25 mouse cellular contexts compared by ENCODE assay signal in genomic region chr17:29181751-29182150, GRCm38 (mm10). TPM values are rescaled to one million over a fixed set of nuclear protein-coding genes. Genes with fewer than 3 reads are reported as not detected.
A peak's percentile ranks its signal among the peaks of the same experiment; 100 is the strongest.
DNase-seq lines count a peak whose midpoint lies in the region; ATAC-seq and TF ChIP-seq lines count a peak whose summit lies in the region.
"Had no signal": no experiment of that assay in that cellular context is flagged by ENCODE, and none has a peak within 500 bp of the region (broad histone marks: within the 10 kb centered on the region; RNA-seq: fewer than 3 reads in every experiment).

No protein-coding gene starts in this region.

- H3K36me3 ChIP-seq in heart, embryonic 12.5 days = no peaks in the 10 kb centered on the region
- H3K36me3 ChIP-seq in heart, embryonic 11.5 days (ENCODE audit: control insufficient read depth, insufficient read depth, low read length) = no peaks in the 10 kb centered on the region
- H3K36me3 ChIP-seq in liver, embryonic 11.5 days (ENCODE audit: control insufficient read depth, insufficient read depth, low read length) = no peaks in the 10 kb centered on the region
- H3K36me3 ChIP-seq in liver, embryonic 12.5 days = no peaks in the 10 kb centered on the region
- peaks cover 0 to 12% of the 10 kb centered on the region in 2 experiments; a peak in 2 of 4 replicates for H3K36me3 ChIP-seq in MEL (ENCODE audit: control insufficient read depth in 1 of 2, insufficient read depth in 2 of 2, low read length in 2 of 2)
- H3K36me3 ChIP-seq: embryonic facial prominence, embryonic 13.5 days; forebrain, embryonic 12.5 days; forebrain, embryonic 15.5 days; hindbrain, embryonic 15.5 days had no signal

- H3K27ac ChIP-seq in heart, embryonic 12.5 days (ENCODE audit: poor library complexity, severe bottlenecking) = no peak overlapping the region
- no peak overlapping the region for H3K27ac ChIP-seq in heart, embryonic 11.5 days (ENCODE audit: low read depth, low read length)
- H3K27ac ChIP-seq in liver, embryonic 11.5 days (ENCODE audit: low read depth, low read length) = 0 out of 2 replicates have a peak overlapping the region, but pooled peaks have one; percentile 29
- H3K27ac ChIP-seq in liver, embryonic 12.5 days = no peak overlapping the region
- H3K27ac ChIP-seq in MEL (ENCODE audit: control insufficient read depth, low read depth, low read length) = peak overlapping the region; percentile 65
- H3K27ac ChIP-seq: embryonic facial prominence, embryonic 13.5 days; forebrain, embryonic 12.5 days; forebrain, embryonic 15.5 days; hindbrain, embryonic 15.5 days had no signal

- no peak for TF ChIP-seq RAD21 in MEL (IDR thresholded peaks at IDR 0.05; ENCODE audit: low read depth, low read length)

- TF ChIP-seq EP300 in MEL (IDR thresholded peaks at IDR 0.05; ENCODE audit: low read depth in 1 of 2, low read length in 2 of 2) = peak in 1 of 2 experiments; percentile 38; a peak in 2 of 4 replicates

- ATAC-seq in heart, embryonic 12.5 days (ENCODE audit: insufficient number of reproducible peaks, low FRiP score) = no peak
- no peak for ATAC-seq in heart, embryonic 11.5 days (replicated peaks; ENCODE audit: insufficient number of reproducible peaks, low FRiP score, low TSS enrichment)
- no peak; the same call in 1 of the 2 replicates for ATAC-seq in liver, embryonic 11.5 days (replicated peaks; ENCODE audit: low FRiP score)
- no peak for ATAC-seq in liver, embryonic 12.5 days
- 0 out of 2 replicates have a peak, but pooled peaks have one; percentile 10 for ATAC-seq in common myeloid progenitor, adult 5-6 weeks (replicated peaks; ENCODE audit: low read depth, poor library complexity, severe bottlenecking)
- ATAC-seq: activated CD4-positive, CD25-positive, alpha-beta regulatory T cell, adult 4 months; forebrain, embryonic 15.5 days; intestine, postnatal 0 days had no signal

- peaks cover 44% of the 10 kb centered on the region for H3K4me1 ChIP-seq in heart, embryonic 12.5 days (replicated peaks)
- H3K4me1 ChIP-seq in heart, embryonic 11.5 days (ENCODE audit: control insufficient read depth, insufficient read depth, low read length) = peaks cover 22% of the 10 kb centered on the region
- peaks cover 8% of the 10 kb centered on the region; the same call in 1 of the 2 replicates for H3K4me1 ChIP-seq in liver, embryonic 11.5 days (replicated peaks; ENCODE audit: control insufficient read depth, insufficient read depth, low read length)
- H3K4me1 ChIP-seq in liver, embryonic 12.5 days = peaks cover 13% of the 10 kb centered on the region
- peaks cover 0 to 18% of the 10 kb centered on the region in 2 experiments; a peak in 2 of 4 replicates for H3K4me1 ChIP-seq in MEL (ENCODE audit: control insufficient read depth in 1 of 2, insufficient read depth in 2 of 2, low read length in 2 of 2)

- H3K27me3 ChIP-seq in heart, embryonic 12.5 days (replicated peaks) = no peaks in the 10 kb centered on the region
- H3K27me3 ChIP-seq in heart, embryonic 11.5 days (ENCODE audit: control insufficient read depth, insufficient read depth, low read length) = no peaks in the 10 kb centered on the region
- no peaks in the 10 kb centered on the region for H3K27me3 ChIP-seq in liver, embryonic 11.5 days (replicated peaks; ENCODE audit: control insufficient read depth, insufficient read depth, low read length)
- peaks cover 3% of the 10 kb centered on the region; the same call in 1 of the 2 replicates for H3K27me3 ChIP-seq in liver, embryonic 12.5 days (replicated peaks)
- H3K27me3 ChIP-seq in MEL (ENCODE audit: control insufficient read depth in 1 of 2, insufficient read depth in 2 of 2, low read length in 2 of 2) = no peaks in the 10 kb centered on the region
- H3K27me3 ChIP-seq: embryonic facial prominence, embryonic 13.5 days; forebrain, embryonic 15.5 days; hindbrain, embryonic 15.5 days had no signal

- no peak overlapping the region for H3K4me3 ChIP-seq in heart, embryonic 12.5 days
- H3K4me3 ChIP-seq in heart, embryonic 11.5 days (ENCODE audit: low read depth, low read length) = no peak overlapping the region
- no peak overlapping the region for H3K4me3 ChIP-seq in liver, embryonic 11.5 days (ENCODE audit: low read depth, low read length)
- no peak overlapping the region for H3K4me3 ChIP-seq in liver, embryonic 12.5 days
- no peak overlapping the region for H3K4me3 ChIP-seq in MEL (ENCODE audit: control insufficient read depth in 1 of 2, insufficient read depth in 1 of 2, low read depth in 2 of 2, low read length in 2 of 2)
- H3K4me3 ChIP-seq: embryonic facial prominence, embryonic 13.5 days; erythroblast, embryonic 14.5 days; forebrain, embryonic 12.5 days; forebrain, embryonic 15.5 days; hindbrain, embryonic 15.5 days had no signal

- no peaks in the 10 kb centered on the region for H3K79me2 ChIP-seq in MEL (ENCODE audit: control insufficient read depth, insufficient read depth, low read length, poor library complexity)

- no peaks in the 10 kb centered on the region for H3K9me3 ChIP-seq in heart, embryonic 12.5 days (replicated peaks)
- no peaks in the 10 kb centered on the region for H3K9me3 ChIP-seq in heart, embryonic 11.5 days (replicated peaks; ENCODE audit: control insufficient read depth, low read length)
- no peaks in the 10 kb centered on the region for H3K9me3 ChIP-seq in liver, embryonic 11.5 days (ENCODE audit: control insufficient read depth, low read length)
- no peaks in the 10 kb centered on the region for H3K9me3 ChIP-seq in liver, embryonic 12.5 days (replicated peaks)
- H3K9me3 ChIP-seq in MEL (replicated peaks; ENCODE audit: insufficient read depth, low read length) = no peaks in the 10 kb centered on the region
- H3K9me3 ChIP-seq: embryonic facial prominence, embryonic 13.5 days; forebrain, embryonic 12.5 days; forebrain, embryonic 15.5 days; G1E; hindbrain, embryonic 15.5 days had no signal

- H3K4me2 ChIP-seq in heart, embryonic 12.5 days = no peak overlapping the region
- H3K4me2 ChIP-seq in heart, embryonic 11.5 days = no peak overlapping the region
- H3K4me2 ChIP-seq in liver, embryonic 11.5 days = no peak overlapping the region
- H3K4me2 ChIP-seq in liver, embryonic 12.5 days = no peak overlapping the region
- H3K4me2 ChIP-seq: embryonic facial prominence, embryonic 13.5 days; forebrain, embryonic 12.5 days; forebrain, embryonic 15.5 days; hindbrain, embryonic 15.5 days had no signal

- WGBS in heart, embryonic 12.5 days = 48% methylated on average over 5 of the region's 5 CpGs
- WGBS in heart, embryonic 11.5 days (ENCODE audit: insufficient replicate concordance) = 65% methylated on average over 5 of the region's 5 CpGs
- WGBS in liver, embryonic 11.5 days = 66% methylated on average over 5 of the region's 5 CpGs
- 52% methylated on average over 5 of the region's 5 CpGs for WGBS in liver, embryonic 12.5 days (ENCODE audit: insufficient replicate concordance)

- TF ChIP-seq CTCF in MEL (IDR thresholded peaks at IDR 0.05 in 2 of 3, conservative IDR thresholded peaks at IDR 0.05 in 1 of 3; ENCODE audit: control insufficient read depth in 1 of 3, insufficient read depth in 1 of 3, low read depth in 2 of 3, low read length in 3 of 3, poor library complexity in 1 of 3, severe bottlenecking in 1 of 3) = no peak

- peak overlapping the region; percentile 28; the same call in 1 of the 2 replicates for H3K9ac ChIP-seq in heart, embryonic 12.5 days
- no peak overlapping the region for H3K9ac ChIP-seq in heart, embryonic 11.5 days (ENCODE audit: low read depth, low read length)
- H3K9ac ChIP-seq in liver, embryonic 11.5 days (ENCODE audit: low read depth, low read length) = no peak overlapping the region
- H3K9ac ChIP-seq in liver, embryonic 12.5 days = no peak overlapping the region
- H3K9ac ChIP-seq in MEL (ENCODE audit: control insufficient read depth, low read depth, low read length, poor library complexity, severe bottlenecking) = peak overlapping the region; percentile 30
- H3K9ac ChIP-seq: embryonic facial prominence, embryonic 13.5 days; forebrain, embryonic 12.5 days; forebrain, embryonic 15.5 days; hindbrain, embryonic 15.5 days had no signal

- DNase-seq in liver, embryonic 11.5 days (ENCODE audit: low spot score) = no peak
- DNase-seq in MEL (ENCODE audit: low read depth, low spot score) = peak; percentile 70
- no peak for DNase-seq in layer of hippocampus, adult 9-10 months (ENCODE audit: low spot score)
- DNase-seq: adrenal gland, adult 8-10 months; adrenal gland, postnatal 25 days; B cell, adult 2 months; cerebellum, adult 11-12 months; cerebellum, adult 9-10 months; cerebellum, postnatal 14 days; gastrocnemius, postnatal 25 days; heart, adult 18-20 months; heart, postnatal 36 days had no signal

- 0 out of 4 replicates have a peak, but pooled peaks of 1 of the 2 experiments have one; percentile 38 for TF ChIP-seq POLR2A in MEL (IDR thresholded peaks at IDR 0.05; ENCODE audit: control insufficient read depth in 1 of 2, insufficient read depth in 1 of 2, low read depth in 1 of 2, low read length in 2 of 2, poor library complexity in 1 of 2)

TF ChIP-seq in MEL, 35 proteins besides CTCF, POLR2A, EP300 and RAD21 (continues in another document):
- no peak for TF ChIP-seq BHLHE40 (IDR thresholded peaks at IDR 0.05; ENCODE audit: borderline replicate concordance, low read depth, low read length)
- TF ChIP-seq MAFK (IDR thresholded peaks at IDR 0.05; ENCODE audit: borderline replicate concordance, low read depth, low read length) = no peak
- no peak for TF ChIP-seq HCFC1 (IDR thresholded peaks at IDR 0.05; ENCODE audit: low read depth, low read length)
- no peak for TF ChIP-seq CHD1 (IDR thresholded peaks at IDR 0.05; ENCODE audit: low read depth, low read length)
- no peak for TF ChIP-seq KAT2A (conservative IDR thresholded peaks at IDR 0.05; ENCODE audit: low read depth, low read length)
- no peak for TF ChIP-seq SMC3 (IDR thresholded peaks at IDR 0.05; ENCODE audit: low read depth, low read length)
- TF ChIP-seq NELFE (IDR thresholded peaks at IDR 0.05; ENCODE audit: low read depth, low read length) = no peak
- no peak for TF ChIP-seq RCOR1 (IDR thresholded peaks at IDR 0.05; ENCODE audit: low read depth, low read length)
- TF ChIP-seq ZMIZ1 (IDR thresholded peaks at IDR 0.05; ENCODE audit: low read depth, low read length) = no peak
- no peak for TF ChIP-seq NRF1 (IDR thresholded peaks at IDR 0.05; ENCODE audit: insufficient read depth, low read depth, low read length, poor library complexity, severe bottlenecking)
- TF ChIP-seq SIN3A (IDR thresholded peaks at IDR 0.05; ENCODE audit: low read length) = no peak

RNA-seq across cellular contexts. Expression of gene Cpne5, which starts 56.2 kb away (rescaled TPM):
- polyA plus RNA-seq in heart, embryonic 12.5 days (2016; fragmentation: Nextera tagmentation; extraction: Ambion mirVana) = 20.4 and 24.1 TPM in 2 replicates
- polyA plus RNA-seq in heart, embryonic 11.5 days (2014; fragmentation: Nextera tagmentation; extraction: Ambion mirVana) = 24.0 and 28.8 TPM in 2 replicates
- polyA plus RNA-seq in liver, embryonic 11.5 days (2014; fragmentation: Nextera tagmentation; extraction: Ambion mirVana) = 0.93 and 1.1 TPM in 2 replicates
- 0.18 and 0.33 TPM in 2 replicates for polyA plus RNA-seq in liver, embryonic 12.5 days (2016; fragmentation: Nextera tagmentation; extraction: Ambion mirVana)
- 0.19 and 0.20 TPM in 2 replicates for total RNA-seq in MEL (2012; rRNA removed)
- polyA plus RNA-seq in MEL (2012; ENCODE audit: insufficient read depth in 1 of 2, insufficient read length in 2 of 2, low read depth in 1 of 2, low replicate concordance in 2 of 2, missing spikeins in 1 of 2) = 1 to 10 TPM in 1 of 2 experiments, not detected in 1; 1.0 TPM
- total RNA-seq in common myeloid progenitor, adult 5-6 weeks (2017) = 0.64 and 0.87 TPM in 2 replicates
- total RNA-seq: gastrocnemius, adult 8-10 months had no signal

Comparison
In these comparisons a context has a peak if more than half of its experiments do, and no peak if none do; other contexts are left out.
1. H3K27ac ChIP-seq: peak in liver, embryonic 11.5 days (single experiment) and MEL (single experiment); none in heart, embryonic 12.5 days (single experiment), heart, embryonic 11.5 days (single experiment) and liver, embryonic 12.5 days (single experiment).
2. H3K9ac ChIP-seq: peak in heart, embryonic 12.5 days (single experiment) and MEL (single experiment); none in heart, embryonic 11.5 days (single experiment), liver, embryonic 11.5 days (single experiment) and liver, embryonic 12.5 days (single experiment).
3. RNA of gene Cpne5, which starts 56.2 kb away (polyA plus RNA-seq): 20.4 to 24.1 TPM in heart, embryonic 12.5 days and 24.0 to 28.8 TPM in heart, embryonic 11.5 days; 1.0 TPM in MEL, 0.93 to 1.1 TPM in liver, embryonic 11.5 days and 0.18 to 0.33 TPM in liver, embryonic 12.5 days; every median in the first group is over 10 times any median in the second.